Comparison of ENCODE assay signal across 8 mouse cellular contexts in genomic region chr7:80269751-80270255, GRCm38 (mm10). TPM values are rescaled to one million over a fixed set of nuclear protein-coding genes. Genes with fewer than 3 reads are reported as not detected.
DNase-seq lines count a peak whose midpoint lies in the region; ATAC-seq lines count a peak whose summit lies in the region.

No protein-coding gene starts in this region.

- peak overlapping the region; percentile 95 for H3K4me2 ChIP-seq in forebrain, embryonic 12.5 days

- peak overlapping the region; percentile 79 for H3K4me3 ChIP-seq in forebrain, embryonic 12.5 days (replicated peaks)

- under 1% methylated on average over 23 of the region's 23 CpGs for WGBS in forebrain, embryonic 12.5 days

- peaks cover 12% of the 10 kb centered on the region for H3K9me3 ChIP-seq in forebrain, embryonic 12.5 days

- no peaks in the 10 kb centered on the region for H3K27me3 ChIP-seq in forebrain, embryonic 12.5 days

- peak overlapping the region; percentile 80 for H3K9ac ChIP-seq in forebrain, embryonic 12.5 days

- DNase-seq in kidney, adult 8-10 months, result peak; percentile 43 to 46
- DNase-seq in kidney, adult 11 months, result no peak
- peak; percentile 73 for DNase-seq in adrenal gland, postnatal 14 days
- peak; percentile 45 for DNase-seq in kidney, postnatal 14 days
- peak; percentile 11 for DNase-seq in mesoderm, embryonic 11.5 days (ENCODE audit: low read depth, low spot score)
- no peak for DNase-seq in right cerebral cortex, postnatal 4 days
- no peak for DNase-seq in layer of hippocampus, adult 18-20 months (ENCODE audit: low spot score in 2 of 2)

- H3K4me1 ChIP-seq in forebrain, embryonic 12.5 days, result peaks cover 18% of the 10 kb centered on the region

- peaks cover 48% of the 10 kb centered on the region for H3K36me3 ChIP-seq in forebrain, embryonic 12.5 days (replicated peaks)

- ATAC-seq in forebrain, embryonic 12.5 days (ENCODE audit: low FRiP score), result peak; percentile 62

- peak overlapping the region; percentile 63 for H3K27ac ChIP-seq in forebrain, embryonic 12.5 days

RNA-seq across cellular contexts. Expression of gene Vps33b, which starts 0.4 kb away (rescaled TPM):
- total RNA-seq in adrenal gland, postnatal 14 days (2021), result 15.9 and 19.5 TPM in 2 replicates
- polyA plus RNA-seq in forebrain, embryonic 12.5 days (2016; fragmentation: Nextera tagmentation; extraction: Ambion mirVana), result 17.4 and 19.1 TPM in 2 replicates
- 10 to 100 TPM; 18.3 to 19.7 TPM for total RNA-seq in layer of hippocampus, adult 18-20 months (2021)

RNA-seq across cellular contexts. Expression of gene Ngrn, which starts 8.8 kb away (rescaled TPM):
- 38.5 and 47.5 TPM in 2 replicates for total RNA-seq in adrenal gland, postnatal 14 days (2021)
- 56.8 TPM in 2 replicates for polyA plus RNA-seq in forebrain, embryonic 12.5 days (2016; fragmentation: Nextera tagmentation; extraction: Ambion mirVana)
- 10 to 100 TPM; 44.3 to 44.6 TPM for total RNA-seq in layer of hippocampus, adult 18-20 months (2021)

RNA-seq across cellular contexts. Expression of gene Ttll13, which starts 23.6 kb away (rescaled TPM):
- total RNA-seq in adrenal gland, postnatal 14 days (2021), result 0.83 and 1.0 TPM in 2 replicates
- polyA plus RNA-seq in forebrain, embryonic 12.5 days (2016; fragmentation: Nextera tagmentation; extraction: Ambion mirVana), result 1.1 and 1.3 TPM in 2 replicates
- 1 to 10 TPM; 1.9 to 2.8 TPM for total RNA-seq in layer of hippocampus, adult 18-20 months (2021)

RNA-seq across cellular contexts. Expression of gene Prc1, which starts 24.4 kb away (rescaled TPM):
- total RNA-seq in adrenal gland, postnatal 14 days (2021), result 31.8 and 32.4 TPM in 2 replicates
- polyA plus RNA-seq in forebrain, embryonic 12.5 days (2016; fragmentation: Nextera tagmentation; extraction: Ambion mirVana), result 222 and 240 TPM in 2 replicates
- total RNA-seq in layer of hippocampus, adult 18-20 months (2021), result under 1 TPM; 0.45 to 0.48 TPM

RNA-seq across cellular contexts. Expression of gene Gdpgp1, which starts 37.1 kb away (rescaled TPM):
- 2.7 and 3.9 TPM in 2 replicates for total RNA-seq in adrenal gland, postnatal 14 days (2021)
- polyA plus RNA-seq in forebrain, embryonic 12.5 days (2016; fragmentation: Nextera tagmentation; extraction: Ambion mirVana), result 4.2 and 4.8 TPM in 2 replicates
- 1 to 10 TPM; 6.0 to 6.1 TPM for total RNA-seq in layer of hippocampus, adult 18-20 months (2021)

Comparison
In these comparisons a context has a peak if more than half of its experiments do, and no peak if none do; other contexts are left out.
1. DNase-seq: peak in kidney, adult 8-10 months (2 of 2), adrenal gland, postnatal 14 days (single experiment), kidney, postnatal 14 days (single experiment) and mesoderm, embryonic 11.5 days (single experiment); none in kidney, adult 11 months (single experiment), right cerebral cortex, postnatal 4 days (single experiment) and layer of hippocampus, adult 18-20 months (0 of 2).